Mouse (Mus musculus) right cerebral cortex, postnatal 36 days (tissue): Measurements from ENCODE around the gene Mbl1.

ENCODE experiments used
- DNase-seq, 2 experiments: peaks; one replicate each; pipeline ENCODE4 v3.0.0; 2022; ENCODE audit warnings: low spot score in 2 of 2, mixed read lengths in 1 of 2

Gene Mbl1

GRCm38 (mm10) chr14:41189496-41189895, 38.2 kb downstream of the Mbl1 start:
- DNase-seq, result no peak

GRCm38 (mm10) chr14:41198037-41198730, 46.9 kb downstream of the Mbl1 start:
- DNase-seq, result no peak
